Mouse (Mus musculus): ENCODE measurements around the gene Impad1. TPM values are rescaled to one million over a fixed set of nuclear protein-coding genes. Genes with fewer than 3 reads are reported as not detected.

Gene Impad1
- polyA plus RNA-seq (2012; fragmentation: generic; extraction: Trizol) = 12.2 TPM
- long read RNA-seq, experiment 1, full-length matches to known transcripts = 7 of 11 reads
- long read RNA-seq, experiment 1, partial matches to known transcripts = 0 of 11 reads
- long read RNA-seq, experiment 1, other reads (novel, unspliced or antisense) = 4 of 11 reads
- long read RNA-seq, experiment 2, full-length matches to known transcripts = 141 of 150 reads
- long read RNA-seq, experiment 2, partial matches to known transcripts = 0 of 150 reads
- long read RNA-seq, experiment 2, other reads (novel, unspliced or antisense) = 9 of 150 reads

GRCm38 (mm10) chr4:4792992-4793834 lies at the start of gene Impad1:
Gene Impad1 (minus strand): TSS chr4:4793355.
- no peak for TF ChIP-seq MAX (IDR thresholded peaks at IDR 0.05)
- no peak for TF ChIP-seq USF1 (IDR thresholded peaks at IDR 0.05; ENCODE audit: low read depth)
- TF ChIP-seq MYOD1 (IDR thresholded peaks at IDR 0.05; ENCODE audit: control insufficient read depth, insufficient read length, low read depth) = no peak
- no peak for TF ChIP-seq MYOG (IDR thresholded peaks at IDR 0.05; ENCODE audit: control insufficient read depth, extremely low read depth, insufficient read length)
- TF ChIP-seq CTCF (IDR thresholded peaks at IDR 0.05; ENCODE audit: control insufficient read depth, insufficient read depth, insufficient read length) = no peak
- no peak for TF ChIP-seq FOSL1 (IDR thresholded peaks at IDR 0.05; ENCODE audit: insufficient read depth, low read length, poor library complexity, severe bottlenecking)
- no peak for TF ChIP-seq CEBPB (IDR thresholded peaks at IDR 0.05; ENCODE audit: low read depth)

GRCm38 (mm10) chr4:4840145-4840544 lies 47.0 kb upstream of the Impad1 start:
- TF ChIP-seq CTCF (IDR thresholded peaks at IDR 0.05; ENCODE audit: control insufficient read depth, insufficient read depth, insufficient read length) (no peak), CEBPB (IDR thresholded peaks at IDR 0.05; ENCODE audit: low read depth) (no peak), FOSL1 (IDR thresholded peaks at IDR 0.05; ENCODE audit: insufficient read depth, low read length, poor library complexity, severe bottlenecking) (no peak), MYOG (IDR thresholded peaks at IDR 0.05; ENCODE audit: control insufficient read depth, extremely low read depth, insufficient read length) (no peak), MYOD1 (IDR thresholded peaks at IDR 0.05; ENCODE audit: control insufficient read depth, insufficient read length, low read depth) (no peak)
- no peak overlapping the region for H3ac ChIP-seq (ENCODE audit: control insufficient read depth, insufficient read length, low read depth)
- no peaks in the 10 kb centered on the region for H3K27me3 ChIP-seq (ENCODE audit: control insufficient read depth, insufficient read depth, insufficient read length)
- H3K79me2 ChIP-seq (ENCODE audit: control insufficient read depth, insufficient read depth) = no peaks in the 10 kb centered on the region
- no peaks in the 10 kb centered on the region for H3K79me3 ChIP-seq (ENCODE audit: low read depth)
- H3K36me3 ChIP-seq (ENCODE audit: control insufficient read depth, insufficient read depth) = no peaks in the 10 kb centered on the region
- no peak overlapping the region for H3K4me3 ChIP-seq (ENCODE audit: insufficient read depth, poor library complexity, severe bottlenecking)

More at GRCm38 (mm10) chr4:4792992-4793834, at the start of gene Impad1:
- Histone ChIP-seq H3K4me3 (ENCODE audit: insufficient read depth, poor library complexity, severe bottlenecking) (peak within 1 kb of the TSS; percentile 83), H3K79me3 (ENCODE audit: low read depth) (peaks cover 41% of the 10 kb centered on the region), H3K27me3 (ENCODE audit: control insufficient read depth, insufficient read depth, insufficient read length) (no peaks in the 10 kb centered on the region), H3K79me2 (ENCODE audit: control insufficient read depth, insufficient read depth) (peaks cover 57% of the 10 kb centered on the region), H3ac (ENCODE audit: control insufficient read depth, insufficient read length, low read depth) (peak within 1 kb of the TSS; percentile 93), H3K36me3 (ENCODE audit: control insufficient read depth, insufficient read depth) (peaks cover 15% of the 10 kb centered on the region)

GRCm38 (mm10) chr4:4833789-4834295 lies 40.7 kb upstream of the Impad1 start:
- Histone ChIP-seq H3K79me3 (ENCODE audit: low read depth) (no peaks in the 10 kb centered on the region), H3ac (ENCODE audit: control insufficient read depth, insufficient read length, low read depth) (no peak overlapping the region), H3K79me2 (ENCODE audit: control insufficient read depth, insufficient read depth) (no peaks in the 10 kb centered on the region), H3K27me3 (ENCODE audit: control insufficient read depth, insufficient read depth, insufficient read length) (no peaks in the 10 kb centered on the region), H3K4me3 (ENCODE audit: insufficient read depth, poor library complexity, severe bottlenecking) (no peak overlapping the region), H3K36me3 (ENCODE audit: control insufficient read depth, insufficient read depth) (no peaks in the 10 kb centered on the region)
- TF ChIP-seq MYOG (IDR thresholded peaks at IDR 0.05; ENCODE audit: control insufficient read depth, extremely low read depth, insufficient read length) = no peak

GRCm38 (mm10) chr4:4828131-4828530 lies 35.0 kb upstream of the Impad1 start:
- H3K27me3 ChIP-seq (ENCODE audit: control insufficient read depth, insufficient read depth, insufficient read length) = no peaks in the 10 kb centered on the region
- H3K36me3 ChIP-seq (ENCODE audit: control insufficient read depth, insufficient read depth) = no peaks in the 10 kb centered on the region
- H3K79me2 ChIP-seq (ENCODE audit: control insufficient read depth, insufficient read depth) = no peaks in the 10 kb centered on the region
- no peaks in the 10 kb centered on the region for H3K79me3 ChIP-seq (ENCODE audit: low read depth)
- TF ChIP-seq MAX (IDR thresholded peaks at IDR 0.05) = no peak
- TF ChIP-seq FOSL1 (IDR thresholded peaks at IDR 0.05; ENCODE audit: insufficient read depth, low read length, poor library complexity, severe bottlenecking) = no peak
- TF ChIP-seq CTCF (IDR thresholded peaks at IDR 0.05; ENCODE audit: control insufficient read depth, insufficient read depth, insufficient read length) = no peak
- no peak for TF ChIP-seq USF1 (IDR thresholded peaks at IDR 0.05; ENCODE audit: low read depth)
- no peak for TF ChIP-seq CEBPB (IDR thresholded peaks at IDR 0.05; ENCODE audit: low read depth)
- no peak for TF ChIP-seq MYOD1 (IDR thresholded peaks at IDR 0.05; ENCODE audit: control insufficient read depth, insufficient read length, low read depth)
- no peak overlapping the region for H3K4me3 ChIP-seq (ENCODE audit: insufficient read depth, poor library complexity, severe bottlenecking)
- H3ac ChIP-seq (ENCODE audit: control insufficient read depth, insufficient read length, low read depth) = no peak overlapping the region

GRCm38 (mm10) chr4:4822119-4822518 lies 29.0 kb upstream of the Impad1 start:
- no peaks in the 10 kb centered on the region for H3K79me2 ChIP-seq (ENCODE audit: control insufficient read depth, insufficient read depth)
- no peaks in the 10 kb centered on the region for H3K27me3 ChIP-seq (ENCODE audit: control insufficient read depth, insufficient read depth, insufficient read length)
- no peaks in the 10 kb centered on the region for H3K79me3 ChIP-seq (ENCODE audit: low read depth)
- no peak for TF ChIP-seq FOSL1 (IDR thresholded peaks at IDR 0.05; ENCODE audit: insufficient read depth, low read length, poor library complexity, severe bottlenecking)
- TF ChIP-seq USF1 (IDR thresholded peaks at IDR 0.05; ENCODE audit: low read depth) = peak; percentile 74
- TF ChIP-seq MYOD1 (IDR thresholded peaks at IDR 0.05; ENCODE audit: control insufficient read depth, insufficient read length, low read depth) = no peak
- TF ChIP-seq MYOG (IDR thresholded peaks at IDR 0.05; ENCODE audit: control insufficient read depth, extremely low read depth, insufficient read length) = no peak
- peak; percentile 50 for TF ChIP-seq MAX (IDR thresholded peaks at IDR 0.05)
- TF ChIP-seq CTCF (IDR thresholded peaks at IDR 0.05; ENCODE audit: control insufficient read depth, insufficient read depth, insufficient read length) = no peak
- TF ChIP-seq CEBPB (IDR thresholded peaks at IDR 0.05; ENCODE audit: low read depth) = no peak
- no peak overlapping the region for H3ac ChIP-seq (ENCODE audit: control insufficient read depth, insufficient read length, low read depth)
- H3K36me3 ChIP-seq (ENCODE audit: control insufficient read depth, insufficient read depth) = no peaks in the 10 kb centered on the region
- no peak overlapping the region for H3K4me3 ChIP-seq (ENCODE audit: insufficient read depth, poor library complexity, severe bottlenecking)

Data from C2C12 (cell line).